Mouse (Mus musculus) activated CD4-positive, CD25-positive, alpha-beta regulatory T cell (primary cell): Measurements from ENCODE around the gene Dclk3. TPM values are rescaled to one million over a fixed set of nuclear protein-coding genes. Genes with fewer than 3 reads are reported as not detected.

ENCODE experiments used
- polyA plus RNA-seq, 2 experiments: library from polyadenylated mRNA; unstranded; fragments of 100-300 nt; shearing (Covaris generic); gene quantifications; one replicate each; pipeline ENCODE4 v1.2.1; 2017

Dclk3 gene
- not detected for polyA plus RNA-seq

DNA sequence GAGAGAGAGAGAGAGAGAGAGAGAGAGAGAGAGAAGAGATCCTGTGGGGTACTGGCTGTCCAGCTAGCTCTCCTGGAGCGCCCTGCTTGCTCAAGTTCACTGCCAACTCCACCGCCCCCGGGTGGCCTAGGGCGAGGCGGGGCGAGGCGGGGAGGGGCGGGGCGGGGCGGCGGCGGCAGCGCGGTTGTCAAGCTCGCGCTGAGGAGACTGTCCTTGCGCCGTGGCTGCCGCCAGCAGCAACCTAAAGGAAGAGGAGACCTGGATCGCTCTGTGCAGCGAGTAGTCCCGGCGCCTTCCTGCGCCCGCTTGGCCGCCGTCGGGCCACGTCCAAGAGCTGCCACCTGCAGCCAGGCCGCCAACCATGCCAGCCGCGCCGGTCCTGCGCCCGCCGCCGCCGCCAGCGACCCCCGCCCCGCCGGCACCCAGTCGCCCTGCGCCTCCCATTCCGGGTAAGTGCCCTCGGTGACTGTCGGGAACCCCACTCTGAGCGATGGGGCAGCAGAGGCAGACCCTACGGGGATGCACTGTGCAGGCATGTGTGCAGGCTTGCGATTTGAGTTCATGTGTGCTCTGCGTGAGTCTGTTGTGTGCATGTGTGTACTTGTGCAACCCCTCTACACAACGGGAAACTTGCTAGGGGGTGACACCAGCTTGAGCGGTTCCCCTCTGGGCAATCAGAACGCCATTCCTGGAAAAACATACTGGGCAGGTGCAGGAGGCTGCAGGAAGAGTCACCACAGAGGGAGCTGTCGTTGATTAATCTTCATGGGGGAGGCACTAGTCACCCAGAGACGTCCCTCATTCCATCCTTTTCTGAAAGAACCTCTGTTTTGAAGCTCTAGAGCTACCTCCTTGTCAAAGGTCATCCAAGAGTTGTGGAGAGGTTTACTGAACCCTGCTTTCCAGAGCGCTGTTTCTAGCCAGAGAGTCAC is at the start of gene Dclk3:
Dclk3 (plus strand) TSS at position 178 of the 932 bp plus-strand sequence.

Other genes with a start within 250 kb of the Dclk3 start
- 10 to 100 TPM; 28.1 to 38.5 TPM for gene Mlh1, start 167.3 kb upstream of the Dclk3 start, polyA plus RNA-seq
- gene Epm2aip1, start 167.2 kb upstream of the Dclk3 start, polyA plus RNA-seq, result 10 to 100 TPM; 14.5 to 15.1 TPM
- gene Trank1, start 127.3 kb upstream of the Dclk3 start, polyA plus RNA-seq, result under 1 TPM in 1 of 2 experiments, not detected in 1; 0.64 TPM